Mouse (Mus musculus) liver, embryonic 14.5 days (tissue): ENCODE results near the gene Fgf8. TPM values are rescaled to one million over a fixed set of nuclear protein-coding genes. Genes with fewer than 3 reads are reported as not detected.

Experiments used
- ATAC-seq: fragments of 200-750 bp; cut with Nextera tagmentation; 2 replicates; pipeline ENCODE4 v1.8.0; 2017; ENCODE audit warnings: moderate number of reproducible peaks, mild to moderate bottlenecking, moderate library complexity; ENCODE audit not compliant: insufficient read depth
- DNase-seq, 3 experiments: peaks; one replicate each; pipeline ENCODE4 v3.0.0-alpha.2; 2012 to 2013; ENCODE audit warnings: low read depth in 3 of 3, low spot score in 3 of 3
- H3K27ac ChIP-seq: fragments of 300-500 bp; sonication (generic); 2 replicates; pipeline ENCODE4 v1.5.1; 2014; ENCODE audit warnings: moderate library complexity, mild to moderate bottlenecking, control low read depth, inconsistent platforms
- H3K27me3 ChIP-seq: fragments of 300-500 bp; sonication (generic); 2 replicates; pipeline ENCODE4 v1.6.1; 2014; ENCODE audit warnings: mild to moderate bottlenecking, low read length, moderate library complexity; ENCODE audit not compliant: control insufficient read depth, insufficient read depth
- H3K36me3 ChIP-seq: fragments of 300-500 bp; sonication (generic); replicated peaks from 2 replicates; pipeline ENCODE4 v1.6.1; 2014; ENCODE audit warnings: low read depth; ENCODE audit not compliant: control insufficient read depth, insufficient read depth
- H3K4me1 ChIP-seq, 2 experiments: fragments of 200-500 bp in 1 of 2; fragments of 300-500 bp in 1 of 2; sonication (generic) in 1 of 2; replicated peaks; 2 replicates each; pipeline ENCODE4 v1.6.1; 2012 to 2014; ENCODE audit warnings: antibody characterized with exemption in 1 of 2, inconsistent platforms in 1 of 2, low read length in 1 of 2; ENCODE audit not compliant: control insufficient read depth in 2 of 2, insufficient read depth in 2 of 2
- H3K4me2 ChIP-seq: fragments of 300-500 bp; sonication (generic); 2 replicates; pipeline ENCODE4 v1.6.1; 2014; ENCODE audit warnings: low read depth, mild to moderate bottlenecking, control low read depth, moderate library complexity
- H3K4me3 ChIP-seq, 2 experiments: fragments of 200-500 bp in 1 of 2; fragments of 300-500 bp in 1 of 2; sonication (generic) in 1 of 2; 2 replicates each; pipeline ENCODE4 v1.5.1; 2012 to 2014; ENCODE audit warnings: low read depth in 2 of 2, low read length in 2 of 2, mild to moderate bottlenecking in 2 of 2, control low read depth in 1 of 2, inconsistent platforms in 1 of 2, moderate library complexity in 1 of 2; ENCODE audit not compliant: insufficient read depth in 1 of 2
- H3K9ac ChIP-seq: fragments of 300-500 bp; sonication (generic); replicated peaks from 2 replicates; pipeline ENCODE4 v1.6.1; 2014; ENCODE audit warnings: mild to moderate bottlenecking, control low read depth, moderate library complexity
- H3K9me3 ChIP-seq: fragments of 300-500 bp; sonication (generic); 2 replicates; pipeline ENCODE4 v1.6.1; 2016; ENCODE audit warnings: low read length, mixed read lengths; ENCODE audit not compliant: control insufficient read depth
- CTCF ChIP-seq: IDR thresholded peaks from 2 replicates; pipeline ENCODE4 v1.5.1; 2016; ENCODE audit warnings: antibody characterized with exemption, low read depth, control low read depth
- EP300 ChIP-seq: IDR thresholded peaks from 2 replicates; pipeline ENCODE4 v1.6.1; 2016; ENCODE audit warnings: antibody characterized with exemption, low read depth
- WGBS: fragments of 180-500 bp; shearing (Covaris S2); extraction: QIAGEN DNeasy Blood & Tissue Kit; methylation state at CpG from one replicate; pipeline ENCODE4 v1.1.7; 2014; ENCODE audit not compliant: insufficient replicate concordance; 5-methylcytosine and 5-hydroxymethylcytosine counted together
- polyA plus RNA-seq, 2 experiments: library from polyadenylated mRNA; depleted of rRNA in 1 of 2; stranded (reverse) in 1 of 2; unstranded in 1 of 2; fragments of >200 nt; fragmentation: Nextera tagmentation in 1 of 2; extraction: Ambion mirVana in 1 of 2; gene quantifications; 2 replicates each; pipeline versions ENCODE4 v1.2.1 to v1.2.3; 2012 to 2014

The Fgf8 gene
- polyA plus RNA-seq, 2 experiments: 0.08 TPM; not detected in 1

DNA sequence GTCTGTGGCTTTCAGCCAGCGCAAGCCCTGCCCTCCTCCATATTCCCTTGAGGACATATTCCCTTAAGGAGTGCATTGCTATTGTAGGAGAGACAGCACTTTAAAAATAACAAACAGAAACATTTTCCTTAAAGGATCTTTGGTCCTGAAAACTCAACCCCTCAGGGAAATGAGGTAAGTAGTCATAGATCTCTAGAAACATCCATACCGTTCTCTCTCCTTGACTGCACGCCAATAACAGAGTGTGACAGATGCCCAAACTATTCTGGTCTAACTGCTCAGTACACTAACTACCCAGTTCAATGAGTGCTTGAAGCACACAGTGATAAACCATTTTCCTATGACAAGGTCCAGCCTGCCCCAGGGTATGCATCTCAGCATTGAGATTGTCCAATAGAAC is 24.4 kb downstream of the Fgf8 start:
- H3K9me3 ChIP-seq: no peaks in the 10 kb centered on the region
- WGBS: 66% methylated on average over 3 of the region's 3 CpGs
- no peak overlapping the region for H3K4me3 ChIP-seq
- peaks cover 6% of the 10 kb centered on the region for H3K27me3 ChIP-seq
- H3K4me1 ChIP-seq: 0 out of 4 replicates have a peak, but pooled peaks cover 0 to 2% of the 10 kb centered on the region in 2 experiments
- H3K9ac ChIP-seq: no peak overlapping the region
- no peak overlapping the region for H3K27ac ChIP-seq
- H3K4me2 ChIP-seq: no peak overlapping the region
- ATAC-seq (no peak), DNase-seq (no peak)
- no peaks in the 10 kb centered on the region for H3K36me3 ChIP-seq
- TF ChIP-seq EP300 (no peak), CTCF (no peak)

DNA sequence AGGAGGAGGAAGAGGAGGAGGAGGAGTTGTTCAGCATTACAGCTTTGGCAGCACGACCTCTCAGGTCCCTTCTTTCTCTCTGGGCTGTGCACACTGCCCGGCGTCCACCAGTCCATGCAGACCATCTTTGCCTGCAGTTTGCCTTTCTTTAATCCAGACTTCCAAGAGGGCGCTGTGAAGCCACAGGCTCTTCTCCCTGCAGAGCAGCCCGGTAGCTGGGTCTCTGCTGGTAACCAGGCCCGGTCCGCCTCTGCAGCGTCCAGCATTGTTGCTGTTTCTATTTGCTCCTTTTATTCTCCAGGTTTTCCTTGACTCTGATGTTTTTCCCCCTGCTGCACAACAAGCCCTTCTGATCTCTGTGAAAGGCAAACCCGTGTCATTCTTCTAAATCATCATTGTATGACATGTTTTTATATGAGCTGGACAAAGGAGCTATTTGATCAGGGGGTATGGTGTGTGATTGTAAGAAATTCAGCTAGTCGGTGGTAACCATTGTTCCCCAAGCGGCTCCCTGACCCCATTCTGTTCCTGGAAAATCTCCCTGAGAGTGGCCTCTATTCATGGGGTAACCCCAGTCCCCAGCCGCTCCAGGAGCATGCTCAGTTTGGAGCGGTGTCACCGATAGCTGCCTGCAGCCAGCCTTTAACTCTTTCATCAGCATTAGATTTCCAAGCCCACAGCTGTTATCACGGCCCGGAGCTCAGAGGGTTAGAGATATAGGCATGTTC is 25.1 kb downstream of the Fgf8 start:
- Histone ChIP-seq H3K4me2 (no peak overlapping the region), H3K36me3 (no peaks in the 10 kb centered on the region), H3K4me1 (0 out of 4 replicates have a peak, but pooled peaks cover 0 to 2% of the 10 kb centered on the region in 2 experiments), H3K9me3 (no peaks in the 10 kb centered on the region), H3K9ac (no peak overlapping the region), H3K27me3 (peaks cover 6% of the 10 kb centered on the region), H3K27ac (no peak overlapping the region), H3K4me3 (no peak overlapping the region)
- 21% methylated on average over 16 of the region's 16 CpGs for WGBS
- no peak for ATAC-seq
- no peak for DNase-seq
- TF ChIP-seq CTCF (peak; percentile 35), EP300 (no peak)

DNA sequence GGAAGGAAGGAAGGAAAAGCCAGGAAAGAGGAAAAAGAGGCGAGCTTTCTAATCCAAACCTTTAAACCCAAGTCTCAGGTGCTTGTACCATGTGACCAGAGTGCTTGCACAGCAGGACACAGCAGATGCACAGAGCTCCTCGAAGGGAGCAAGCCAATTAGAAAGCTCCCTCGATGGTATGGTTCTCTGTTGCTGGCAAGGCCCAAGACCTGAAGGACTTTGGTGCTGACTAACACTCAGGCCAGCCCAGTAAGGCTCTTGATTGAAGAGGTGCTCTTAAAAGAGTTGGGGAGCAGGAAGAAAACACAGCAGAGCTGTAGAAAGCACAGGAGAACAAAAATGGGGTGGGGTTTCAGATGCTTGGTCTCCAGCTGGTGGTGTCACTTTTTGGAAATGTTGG is 34.0 kb downstream of the Fgf8 start:
- 54% methylated on average over 3 of the region's 3 CpGs for WGBS
- H3K27ac ChIP-seq: no peak overlapping the region
- no peaks in the 10 kb centered on the region for H3K36me3 ChIP-seq
- no peaks in the 10 kb centered on the region for H3K27me3 ChIP-seq
- no peak overlapping the region for H3K4me3 ChIP-seq
- no peak overlapping the region for H3K4me2 ChIP-seq
- H3K9ac ChIP-seq: no peak overlapping the region
- DNase-seq (no peak), ATAC-seq (no peak)
- H3K9me3 ChIP-seq: no peaks in the 10 kb centered on the region
- TF ChIP-seq CTCF (no peak), EP300 (no peak)
- H3K4me1 ChIP-seq: no peaks in the 10 kb centered on the region; a peak in 1 of 4 replicates

DNA sequence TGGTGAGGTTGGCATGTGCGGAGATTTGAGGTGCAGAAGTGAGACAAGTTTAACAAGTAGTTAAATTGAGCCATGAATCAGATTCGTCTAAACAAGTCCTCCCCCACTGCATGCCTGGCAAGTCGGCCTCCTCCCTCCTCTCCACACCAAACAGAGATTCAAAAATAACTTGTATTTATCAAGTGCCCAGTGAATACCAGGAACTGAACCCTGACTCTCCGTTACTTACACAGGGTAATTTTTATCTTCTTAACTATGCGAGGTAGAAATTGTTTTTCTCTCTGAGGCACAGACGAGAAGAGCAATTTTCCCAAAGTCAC is 46.5 kb downstream of the Fgf8 start:
- Histone ChIP-seq H3K4me2 (no peak overlapping the region), H3K27ac (no peak overlapping the region), H3K36me3 (no peaks in the 10 kb centered on the region), H3K4me3 (no peak overlapping the region), H3K27me3 (peaks cover 4% of the 10 kb centered on the region; the same call in 1 of the 2 replicates), H3K9me3 (no peaks in the 10 kb centered on the region), H3K9ac (no peak overlapping the region), H3K4me1 (no peaks in the 10 kb centered on the region)
- TF ChIP-seq CTCF (no peak), EP300 (no peak)
- WGBS: 45% methylated on average over 6 of the region's 6 CpGs
- ATAC-seq (no peak), DNase-seq (no peak)

DNA sequence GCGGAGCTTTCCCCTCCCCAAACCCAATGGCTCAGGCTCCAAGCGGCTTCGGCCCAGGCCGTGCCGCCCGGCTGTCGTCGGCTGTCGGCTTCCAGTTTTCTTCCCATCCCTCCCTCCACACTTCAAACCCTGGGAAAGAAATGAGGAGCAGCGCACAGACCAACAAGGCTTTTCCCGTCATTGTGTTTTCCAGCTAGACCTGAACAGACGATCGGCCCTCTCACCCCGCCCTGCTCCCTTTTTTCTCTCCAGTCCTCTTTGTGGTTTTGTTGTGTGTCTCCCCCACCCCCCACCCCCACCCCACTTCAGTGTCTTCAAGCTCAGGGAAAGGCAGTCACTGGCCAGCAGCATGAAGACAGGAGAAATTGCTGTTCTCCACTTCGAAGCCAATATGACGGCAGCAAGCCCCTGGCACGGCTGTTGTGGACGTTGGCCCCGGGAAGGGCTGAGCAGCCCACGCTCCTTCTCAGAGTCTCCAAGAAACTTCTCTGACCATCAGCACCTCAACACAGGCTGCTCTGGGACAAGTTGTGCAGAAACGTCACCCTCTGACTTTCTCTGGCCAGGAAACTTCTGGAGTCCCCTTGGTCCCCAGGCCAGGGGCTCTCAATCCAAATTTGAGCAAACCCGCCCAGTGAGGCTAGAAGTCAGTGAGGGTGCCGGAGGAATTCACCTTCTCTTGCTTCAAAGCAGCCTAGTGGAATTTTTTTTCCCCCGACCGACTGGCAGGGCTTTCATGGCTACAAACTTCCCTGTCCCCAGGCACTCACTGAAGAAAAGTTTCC is 47.0 kb downstream of the Fgf8 start:
- 35% methylated on average over 25 of the region's 25 CpGs for WGBS
- ATAC-seq (no peak), DNase-seq (no peak)
- peaks cover 4% of the 10 kb centered on the region; the same call in 1 of the 2 replicates for H3K27me3 ChIP-seq
- no peak overlapping the region for H3K27ac ChIP-seq
- no peak overlapping the region for H3K9ac ChIP-seq
- H3K4me2 ChIP-seq: no peak overlapping the region
- H3K4me1 ChIP-seq: no peaks in the 10 kb centered on the region
- TF ChIP-seq EP300 (no peak), CTCF (no peak)
- no peaks in the 10 kb centered on the region for H3K36me3 ChIP-seq
- H3K4me3 ChIP-seq: no peak overlapping the region
- H3K9me3 ChIP-seq: no peaks in the 10 kb centered on the region
